Mouse (Mus musculus) left cerebral cortex, postnatal 10 days (tissue): Measurements from ENCODE around the gene Tenm2. TPM values are rescaled to one million over a fixed set of nuclear protein-coding genes. Genes with fewer than 3 reads are reported as not detected.

Experiments used
- DNase-seq, 2 experiments: peaks; one replicate each; pipeline ENCODE4 v3.0.0; 2021 to 2022; ENCODE audit warnings: low spot score in 2 of 2, mixed read lengths in 1 of 2; ENCODE audit errors: extremely low spot score in 1 of 2
- intact Hi-C: fragments of 180-260 bp; cut with DNase I; formaldehyde crosslinking; loops from one replicate; pipeline ENCODE4 v1.15.1; 2025
- total RNA-seq, 2 experiments: library from RNA; stranded (reverse); gene quantifications; 2 replicates each; pipeline ENCODE4 v1.2.3; 2021

Gene Tenm2
- total RNA-seq, 2 experiments from 2014 or later, result 112 to 116 TPM

DNA sequence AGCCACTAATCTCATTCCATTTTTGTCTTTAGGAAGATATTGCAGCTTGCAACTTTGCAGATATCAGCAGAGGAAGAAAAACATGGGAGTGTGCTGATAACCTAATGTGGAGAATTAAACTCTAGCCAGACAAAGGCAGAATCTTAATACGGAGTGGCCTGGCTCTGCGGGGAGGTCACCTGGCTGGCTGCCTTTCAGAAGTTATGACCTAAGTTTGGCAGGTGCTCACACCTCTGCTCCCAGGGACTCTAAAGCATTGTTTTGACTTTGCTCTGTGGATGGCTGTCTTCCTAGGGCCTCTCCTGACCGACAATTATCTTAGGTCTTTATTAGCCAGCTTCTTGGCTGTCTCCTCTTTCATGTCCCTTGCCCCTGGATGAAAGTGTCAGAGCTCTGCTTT is 1197.4 kb downstream of the Tenm2 start:
- intact Hi-C loops, result no loop called here
- no peak for DNase-seq

DNA sequence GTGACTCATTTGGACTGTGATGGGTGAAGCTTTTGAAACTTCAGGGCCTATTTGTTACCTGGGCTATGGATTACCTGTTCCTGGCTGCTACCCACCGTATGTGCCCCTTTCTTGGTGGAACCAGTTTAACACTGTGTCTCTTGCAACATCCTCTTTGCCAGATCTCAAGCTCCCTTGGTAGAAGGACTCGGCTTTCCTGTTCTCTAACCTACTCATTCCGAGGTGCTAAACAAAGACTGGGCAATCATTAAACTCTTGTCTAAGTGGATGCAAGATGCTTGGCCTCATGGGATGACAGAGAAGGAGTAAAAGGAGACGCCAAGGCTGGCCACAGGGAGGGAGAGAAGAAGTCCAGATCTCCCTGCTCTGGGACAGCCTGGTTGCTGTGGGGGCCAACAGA is 1198.5 kb downstream of the Tenm2 start:
- no peak for DNase-seq
- intact Hi-C loops, result no loop called here

DNA sequence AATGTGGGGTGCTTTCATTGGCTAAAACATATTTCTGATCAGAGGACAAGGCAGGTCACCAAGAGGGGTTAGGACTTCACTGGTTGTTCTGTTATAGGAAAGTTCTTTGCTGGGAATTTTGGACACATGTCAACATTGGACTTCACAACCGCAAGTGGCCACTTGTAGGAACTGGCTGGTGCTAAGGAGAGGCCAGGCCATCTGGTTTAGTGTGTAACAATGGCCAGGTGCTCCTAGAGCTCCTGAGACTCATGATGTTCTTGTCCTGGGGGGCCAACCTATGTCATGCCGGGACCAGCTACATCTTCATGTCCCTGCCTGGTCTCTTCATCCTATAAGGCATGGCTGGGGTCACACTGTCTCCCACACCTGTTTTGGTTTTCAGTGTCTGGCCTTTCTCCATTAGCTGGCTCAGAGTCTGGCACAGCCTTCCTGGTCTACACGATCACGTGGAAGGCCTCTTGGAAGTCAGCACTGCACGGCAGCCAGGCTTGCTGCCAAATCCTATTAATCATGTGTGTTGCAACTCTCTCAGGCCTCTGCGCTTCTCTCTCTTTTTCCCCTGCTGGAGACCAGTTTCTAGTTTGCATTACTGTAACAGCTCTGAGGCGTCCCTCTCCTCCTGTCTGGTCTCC is 1199.6 kb downstream of the Tenm2 start:
- intact Hi-C loops, result no loop called here
- DNase-seq, result peak; percentile 61 to 66

DNA sequence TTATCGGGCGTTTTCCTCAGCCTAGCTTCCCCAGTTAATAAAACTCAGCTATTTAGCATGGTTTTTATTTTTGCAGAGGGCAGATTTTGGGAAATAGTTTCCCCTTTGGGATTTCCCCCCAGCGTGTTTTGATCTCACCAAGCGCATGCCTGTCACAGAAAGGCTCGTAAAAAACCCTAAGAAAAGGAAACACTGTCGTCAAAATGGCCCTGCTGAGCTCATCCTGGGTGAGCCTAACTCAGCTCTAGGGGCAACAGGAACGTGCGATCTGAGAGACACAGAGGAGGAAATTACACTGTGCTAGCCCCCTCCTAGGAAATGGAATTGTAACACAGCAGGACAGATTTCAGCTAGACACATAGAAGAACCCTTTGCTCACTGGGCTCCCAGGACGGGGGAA is 1204.0 kb downstream of the Tenm2 start:
- no peak for DNase-seq
- intact Hi-C loops, result no loop called here

DNA sequence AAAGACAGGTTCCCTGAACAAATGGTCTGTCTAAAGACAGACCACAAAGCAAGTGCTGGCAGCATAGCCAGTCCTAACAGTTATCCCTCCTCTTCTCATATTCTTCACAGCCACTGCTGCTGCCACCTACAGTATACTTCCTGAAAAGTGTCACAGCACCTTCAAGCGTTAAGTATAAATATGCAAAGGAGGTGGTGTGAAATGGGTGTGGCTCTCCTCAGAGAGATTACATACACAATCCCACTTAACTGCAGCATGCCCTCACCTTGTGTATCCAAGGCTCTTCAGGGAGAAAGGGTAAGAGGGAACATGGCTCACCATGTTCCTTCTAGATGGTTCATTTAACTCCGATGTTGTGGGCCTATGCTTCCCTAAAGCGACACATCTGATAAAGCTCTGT is 1215.8 kb downstream of the Tenm2 start:
- DNase-seq, result no peak

DNA sequence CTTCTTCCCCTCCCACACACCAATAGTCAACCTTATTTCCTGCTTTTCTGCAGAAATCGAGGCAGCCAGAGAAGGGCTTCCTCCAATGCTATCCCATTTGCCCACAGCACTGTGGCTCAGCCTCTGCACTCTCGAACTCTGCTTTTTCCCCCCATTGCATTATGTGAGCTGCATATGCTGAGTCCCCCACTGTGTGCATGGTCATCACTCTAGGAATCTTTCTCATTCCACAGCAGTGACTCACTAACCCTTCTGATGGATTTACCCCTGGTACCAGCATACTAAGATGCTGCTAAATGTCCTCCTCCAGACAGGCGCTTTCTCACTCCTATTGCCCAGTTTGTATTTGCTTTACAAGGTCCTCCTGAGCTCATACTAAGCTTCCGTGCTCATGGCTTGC is 1222.6 kb downstream of the Tenm2 start:
- intact Hi-C loops, result no loop called here
- no peak for DNase-seq

More for the DNA sequence above, 1215.8 kb downstream of the Tenm2 start:
- intact Hi-C loops, result no loop called here

DNA sequence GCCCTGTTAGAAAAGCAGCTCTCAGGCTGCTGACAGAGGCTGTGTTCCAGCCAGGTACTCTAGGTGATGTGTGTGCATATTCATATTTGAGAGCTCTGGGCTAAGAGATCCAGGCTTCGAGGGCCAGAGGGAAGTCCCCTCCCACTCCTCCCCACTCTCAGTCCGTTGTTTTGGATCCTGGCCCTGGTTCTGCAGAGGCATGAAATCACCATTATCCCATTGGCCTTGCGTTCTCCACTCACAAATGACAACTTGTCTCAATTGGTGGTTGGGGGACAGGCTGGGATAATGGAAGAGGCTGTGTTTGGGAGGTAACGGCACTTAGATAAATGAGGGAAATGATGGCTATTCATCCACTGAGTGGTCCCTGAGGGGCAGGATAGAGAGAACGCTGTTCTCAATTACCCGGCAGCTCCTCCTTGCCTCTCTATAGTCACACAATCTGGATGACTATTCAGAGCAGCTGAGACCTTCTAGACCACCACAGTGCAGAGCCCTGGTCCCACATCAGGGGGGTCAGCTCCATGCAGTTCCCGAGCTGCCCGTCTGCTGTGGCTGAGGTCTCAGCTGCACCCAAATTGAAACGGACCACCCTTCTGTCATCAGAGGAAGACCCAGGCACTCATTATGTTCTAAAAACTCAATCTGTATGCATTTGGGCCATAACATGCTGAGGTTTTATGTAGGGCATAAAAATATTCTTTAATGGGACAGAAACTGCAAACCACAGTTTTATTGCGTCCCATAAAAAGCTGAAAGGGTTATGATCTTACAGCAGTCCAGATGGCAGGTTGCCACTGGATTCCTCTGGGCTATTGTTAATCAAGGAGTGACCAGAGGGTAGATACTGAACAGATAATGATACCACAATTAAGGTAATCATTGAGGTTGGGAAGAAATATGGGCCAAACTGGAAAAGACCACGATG is 1226.2 kb downstream of the Tenm2 start:
- intact Hi-C loops, result no loop called here

DNA sequence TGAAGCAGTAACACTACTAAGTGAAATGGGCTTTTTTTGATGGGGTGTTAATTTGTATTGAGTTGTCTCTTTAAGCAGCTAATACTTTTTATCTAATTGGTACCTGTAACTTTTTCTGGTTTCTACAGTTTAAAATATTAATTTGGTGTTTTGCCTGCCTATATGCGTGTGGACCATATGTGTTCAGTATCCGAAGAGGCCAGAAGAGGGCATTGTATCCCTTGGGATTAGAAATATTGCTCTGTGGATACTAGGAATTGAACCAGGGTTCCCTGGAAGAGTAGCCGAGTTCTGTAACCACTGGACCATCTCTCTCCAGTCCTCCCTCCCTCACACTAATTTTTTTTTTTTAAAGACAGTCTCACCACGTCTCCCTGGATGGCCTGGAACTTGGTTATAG is 1232.9 kb downstream of the Tenm2 start:
- intact Hi-C loops, result loop anchor here (5.0 kb wide), 1 partner anchor 166 kb away; no protein-coding TSS in a partner anchor
- DNase-seq, result no peak

More for the DNA sequence above, 1226.2 kb downstream of the Tenm2 start:
- DNase-seq, result no peak

DNA sequence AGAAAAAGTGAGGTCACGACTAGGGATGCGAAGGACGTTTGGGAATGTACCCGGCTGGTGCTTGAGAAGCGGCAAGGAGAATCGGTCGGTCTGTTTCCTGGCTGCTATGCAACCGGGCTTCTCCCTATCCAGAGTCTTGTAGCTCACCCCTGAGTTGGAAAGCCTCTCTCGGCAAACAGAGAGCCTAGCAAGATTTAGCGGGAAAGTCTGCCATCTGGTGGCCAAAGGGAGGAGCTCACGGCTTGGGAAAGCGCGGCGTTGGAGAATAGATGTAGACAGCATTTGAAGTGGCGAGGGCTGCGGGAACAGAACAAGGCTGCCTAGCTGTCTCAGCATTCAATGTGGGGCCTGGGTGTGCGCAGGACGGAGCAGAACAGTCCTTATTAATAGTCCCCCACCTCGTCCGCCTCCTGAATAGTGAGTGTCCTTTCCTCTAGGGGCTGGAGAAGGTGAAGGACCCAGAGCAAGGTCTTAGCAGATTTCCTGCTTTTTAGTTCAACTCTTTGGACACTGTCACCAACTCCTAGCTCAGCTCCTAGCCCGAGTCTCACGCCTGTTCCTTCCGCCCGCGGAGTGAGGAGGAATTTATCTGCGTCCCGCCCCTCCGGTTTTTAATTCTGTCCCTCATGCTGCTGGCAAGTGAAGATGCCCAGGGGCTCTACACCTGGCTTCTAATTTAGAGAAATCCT is 1234.3 kb downstream of the Tenm2 start:
- peak; percentile 85 to 94 for DNase-seq

DNA sequence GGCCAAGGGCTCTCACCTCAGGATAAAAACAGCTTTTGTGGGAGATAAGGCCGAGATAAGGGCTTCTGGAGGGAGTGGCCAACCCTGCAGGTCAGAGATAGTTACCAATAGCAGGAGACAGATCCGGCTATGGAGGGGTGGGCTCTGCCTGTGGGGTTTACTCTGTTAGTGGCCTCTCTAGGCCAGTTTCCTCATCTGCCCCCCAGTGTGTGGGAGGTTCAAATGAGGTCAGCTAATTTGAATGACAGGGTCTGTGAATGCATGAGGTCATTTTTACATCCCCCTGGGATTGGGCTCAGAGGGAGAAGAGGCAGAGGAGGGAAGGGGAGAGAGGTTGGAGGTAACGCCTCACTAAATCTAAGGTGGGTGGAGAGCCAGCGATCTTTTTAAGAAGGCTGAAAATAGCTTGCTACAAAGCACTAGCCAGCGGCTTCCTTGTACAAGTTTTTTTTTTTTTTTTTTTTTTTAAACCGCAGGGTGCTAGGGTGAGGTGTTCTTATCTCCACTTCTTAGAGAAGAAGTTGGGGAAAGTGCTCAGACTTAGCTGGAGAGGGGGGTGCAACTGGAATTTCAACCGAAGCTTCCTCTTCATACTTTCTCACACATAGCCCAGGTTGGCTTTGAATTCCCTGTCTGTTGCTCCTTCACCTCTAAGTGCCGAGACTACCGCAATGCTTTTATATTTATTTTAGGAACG is 1235.0 kb downstream of the Tenm2 start:
- intact Hi-C loops, result loop anchor here (5.0 kb wide), 1 partner anchor 163 kb away; no protein-coding TSS in a partner anchor
- DNase-seq, result no peak

More for the DNA sequence above, 1234.3 kb downstream of the Tenm2 start:
- intact Hi-C loops, result loop anchor here (5.0 kb wide), 1 partner anchor 164 kb away; no protein-coding TSS in a partner anchor

DNA sequence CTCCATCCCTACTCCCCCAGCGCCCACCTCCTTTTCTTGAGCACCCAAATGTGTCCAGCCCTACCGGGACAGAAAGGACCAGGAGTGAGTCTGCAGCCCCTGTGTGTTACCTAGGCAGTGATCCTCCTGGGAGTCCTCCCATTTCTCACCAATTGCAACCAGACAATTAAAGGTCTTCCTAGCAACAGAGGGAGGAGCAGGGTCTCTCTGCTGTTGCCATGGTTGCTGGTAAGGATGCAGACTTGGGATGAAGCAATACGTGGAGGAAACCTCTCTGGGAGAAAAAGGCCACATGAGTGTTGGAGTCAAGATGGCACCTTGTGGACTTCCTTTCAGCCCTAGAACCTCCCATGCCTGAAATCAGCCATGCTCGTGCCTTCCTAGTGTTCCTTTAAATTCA is 1235.7 kb downstream of the Tenm2 start:
- intact Hi-C loops, result loop anchor here (5.0 kb wide), 1 partner anchor 163 kb away; no protein-coding TSS in a partner anchor
- DNase-seq, result no peak

DNA sequence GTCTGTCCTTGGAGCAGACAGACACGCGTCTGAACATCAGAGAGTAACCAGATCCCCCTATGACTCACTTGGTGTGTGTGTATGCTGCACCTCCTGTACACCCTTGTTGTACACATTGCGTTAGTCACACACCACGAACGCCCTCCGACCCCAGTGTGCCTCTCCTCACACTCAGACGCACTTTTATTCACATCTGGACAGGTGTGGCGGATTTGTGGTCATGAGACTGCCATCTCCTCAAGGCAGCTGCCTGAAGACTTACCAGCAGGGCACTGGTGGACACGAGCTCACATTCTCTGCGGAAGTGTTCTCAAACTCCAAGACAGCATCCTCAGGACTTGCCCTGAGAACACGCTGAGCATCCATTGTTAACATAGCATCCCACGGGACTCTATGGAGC is 1237.7 kb downstream of the Tenm2 start:
- intact Hi-C loops, result loop anchor here (5.0 kb wide), 1 partner anchor 141 kb away; no protein-coding TSS in a partner anchor
- no peak for DNase-seq

DNA sequence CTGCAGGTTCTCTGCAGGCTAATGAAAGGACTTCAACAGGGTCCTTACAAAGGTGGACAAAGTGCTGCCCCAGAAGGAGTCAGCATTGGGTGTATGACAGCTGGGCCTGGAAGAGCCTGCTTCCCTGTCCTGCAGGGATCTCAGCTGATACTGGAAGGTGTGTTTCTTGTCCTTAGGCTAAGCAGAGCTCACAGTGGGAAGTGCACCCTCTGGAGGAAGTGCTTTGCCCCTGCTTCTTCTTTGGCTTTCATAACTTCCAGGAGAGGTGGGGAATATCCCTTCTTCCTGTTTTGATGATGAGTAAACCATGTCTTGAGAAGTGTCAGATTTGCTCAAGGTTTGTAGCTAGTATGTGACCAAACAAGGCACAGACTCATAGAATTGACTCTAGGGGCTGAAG is 1240.5 kb downstream of the Tenm2 start:
- intact Hi-C loops, result loop anchor here (5.0 kb wide), 1 partner anchor 138 kb away; no protein-coding TSS in a partner anchor
- DNase-seq, result no peak

DNA sequence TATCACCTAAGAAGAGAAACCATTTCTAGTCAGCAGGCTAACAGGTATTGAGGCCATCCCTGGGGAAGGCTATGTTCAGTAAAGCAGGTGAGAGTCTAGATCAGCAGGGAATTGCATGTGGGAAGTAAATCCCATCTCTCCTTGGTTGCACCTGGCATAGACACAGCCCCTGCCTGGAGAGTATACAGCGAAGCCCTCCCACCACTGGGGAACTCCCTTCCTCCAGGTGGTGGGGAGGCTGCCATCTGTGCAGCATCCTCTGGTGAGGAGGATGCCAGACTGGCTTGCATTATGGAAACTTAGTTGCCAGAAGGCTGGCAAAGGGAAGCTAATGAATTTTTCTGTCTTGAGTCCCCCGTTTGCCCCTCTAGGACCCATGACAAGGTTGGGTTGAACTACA is 1243.9 kb downstream of the Tenm2 start:
- DNase-seq, result no peak
- intact Hi-C loops, result no loop called here

DNA sequence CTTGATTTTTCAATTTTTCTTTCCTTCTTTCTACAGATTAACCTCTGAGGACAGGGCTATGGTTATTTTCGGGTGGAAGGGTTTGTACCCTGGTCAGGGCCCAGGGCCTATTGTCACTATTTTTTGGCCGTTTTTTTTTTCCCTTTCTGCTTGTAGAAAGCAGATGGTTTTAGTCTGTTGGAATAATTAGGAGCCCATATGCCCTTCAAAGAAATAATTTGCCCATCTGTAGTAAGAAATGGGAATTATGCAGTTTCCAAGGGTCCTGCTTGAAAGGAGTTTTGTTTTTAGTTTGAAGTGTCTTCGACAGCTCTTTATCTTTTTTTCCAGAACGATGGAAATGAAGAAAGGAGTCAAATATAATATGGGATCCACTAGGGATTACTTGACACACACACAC is 1245.8 kb downstream of the Tenm2 start:
- intact Hi-C loops, result no loop called here

DNA sequence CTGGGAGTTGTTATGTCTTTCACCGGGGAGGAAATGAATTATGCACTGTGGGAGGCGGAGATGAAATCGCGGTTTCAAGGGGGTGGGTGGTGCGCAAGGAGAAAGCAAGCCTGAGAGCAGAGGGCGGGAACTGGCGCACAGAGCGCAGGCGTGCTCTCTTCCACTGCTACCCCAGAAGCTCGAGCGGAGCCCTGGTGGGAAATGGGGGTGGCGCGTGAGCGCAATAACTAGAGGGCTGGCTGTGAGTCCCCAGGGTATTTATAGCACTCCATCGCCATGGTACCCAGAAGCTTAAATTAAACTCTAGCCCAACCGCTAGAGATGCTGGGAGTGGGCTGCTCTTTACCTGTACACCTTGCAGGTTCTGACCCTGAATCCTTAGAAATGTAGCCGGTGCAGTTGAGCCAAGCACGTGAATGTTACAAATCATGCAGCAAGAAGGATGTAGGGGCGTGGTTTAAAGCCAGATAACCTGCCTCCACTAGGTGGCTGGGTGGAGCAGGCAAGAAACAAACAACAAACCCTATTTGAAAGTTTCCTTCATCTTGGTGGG is 1249.8 kb downstream of the Tenm2 start:
- peak; percentile 81 to 82 for DNase-seq
- intact Hi-C loops, result no loop called here

More for the DNA sequence above, 1245.8 kb downstream of the Tenm2 start:
- no peak for DNase-seq

DNA sequence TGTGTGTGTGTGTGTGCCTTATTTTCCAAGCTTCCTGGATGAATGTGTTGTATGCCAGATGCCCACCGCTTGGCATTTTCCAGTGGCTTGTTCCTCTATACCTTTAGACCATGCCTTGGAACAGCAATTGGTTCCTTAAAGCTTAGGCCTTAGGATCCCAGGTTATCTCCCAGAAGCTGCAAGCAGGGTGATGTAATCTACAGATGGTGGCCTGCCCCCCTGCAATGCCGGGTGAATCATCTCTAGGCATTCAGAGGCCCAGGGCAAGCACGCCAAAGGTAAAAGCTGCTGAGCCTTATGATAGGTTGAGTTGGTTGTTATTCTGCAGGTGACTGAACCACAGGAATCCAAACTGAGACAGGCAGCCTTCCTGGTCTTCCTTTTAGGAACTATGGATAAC is 1253.0 kb downstream of the Tenm2 start:
- no peak for DNase-seq
- intact Hi-C loops, result loop anchor here (5.0 kb wide), 1 partner anchor 125 kb away; no protein-coding TSS in a partner anchor

DNA sequence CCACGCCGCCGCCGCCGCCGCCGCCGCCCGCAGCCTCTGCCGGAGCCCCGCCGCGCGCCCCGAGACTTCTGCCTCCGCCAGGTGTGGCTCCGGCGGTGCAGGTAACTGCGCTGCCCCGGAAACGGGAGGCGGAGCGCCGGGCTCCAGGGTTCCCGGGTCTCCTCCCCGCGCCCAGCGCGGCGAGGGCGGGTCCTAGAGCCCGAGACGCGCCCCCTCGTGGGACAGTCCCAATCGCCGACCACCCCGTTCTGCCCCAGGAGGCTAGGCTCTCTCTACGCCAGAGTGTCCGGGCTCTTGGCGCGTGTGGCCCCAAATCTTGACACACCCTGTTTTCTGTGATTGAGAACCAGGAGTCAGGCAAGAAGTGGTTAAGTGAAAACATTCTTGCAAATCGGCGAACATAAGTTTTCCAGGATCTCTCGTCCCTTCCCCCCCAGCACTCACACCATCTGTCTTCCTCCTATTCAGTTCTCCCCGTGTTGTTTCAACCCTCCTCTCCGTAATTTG is 1255.3 kb downstream of the Tenm2 start, which contains the start of gene Wwc1:
Wwc1 (minus strand) TSS at position 117 of the 507 bp plus-strand sequence.
- peak; percentile 60 to 75 for DNase-seq
- intact Hi-C loops, result loop anchor here (2.0 to 5.0 kb wide), 2 partner anchors 62 to 123 kb away; no protein-coding TSS in a partner anchor
